Mouse (Mus musculus): ENCODE measurements around the gene Plaur.
"Not testable (repeated sequence)": the region's sequence is repeated elsewhere in the genome, so short reads cannot be mapped to it uniquely, and the experiment has no call there.

The Plaur gene

GRCm38 (mm10) chr7:24480121-24480941, 18.0 kb downstream of the Plaur start:
- DNase-seq = no peak

- no peak for DNase-seq
These were observed 18.7 kb downstream of the Plaur start for GRCm38 (mm10) chr7:24480986-24481473.

GRCm38 (mm10) chr7:24481474-24482207, 19.4 kb downstream of the Plaur start, which contains the start of gene Cadm4:
Gene Cadm4 (plus strand): TSS chr7:24482023.
- peak; percentile 70 to 74 for DNase-seq

- DNase-seq = no peak
These were observed 20.1 kb downstream of the Plaur start for GRCm38 (mm10) chr7:24482208-24483020.

GRCm38 (mm10) chr7:24483291-24483690, 21.0 kb downstream of the Plaur start:
- not testable (repeated sequence) for DNase-seq

GRCm38 (mm10) chr7:24485481-24485880, 23.2 kb downstream of the Plaur start:
- DNase-seq = no peak

- no peak for DNase-seq
These were observed 24.4 kb downstream of the Plaur start for GRCm38 (mm10) chr7:24486654-24487130.

- DNase-seq = no peak
These were observed 25.1 kb downstream of the Plaur start for GRCm38 (mm10) chr7:24487403-24487802.

GRCm38 (mm10) chr7:24488303-24488702, 26.0 kb downstream of the Plaur start:
- no peak for DNase-seq

- peak in 1 of 2 experiments; percentile 31 for DNase-seq
These were observed 37.7 kb downstream of the Plaur start for GRCm38 (mm10) chr7:24499856-24500577.

- peak in 1 of 2 experiments; percentile 21 for DNase-seq
These were observed 38.6 kb downstream of the Plaur start for GRCm38 (mm10) chr7:24500929-24501328.

GRCm38 (mm10) chr7:24501492-24501891, 39.2 kb downstream of the Plaur start:
- peak; percentile 24 to 28 for DNase-seq

- no peak for DNase-seq
These were observed 41.7 kb downstream of the Plaur start for GRCm38 (mm10) chr7:24504004-24504403.

- no peak for DNase-seq
These were observed 42.6 kb downstream of the Plaur start for GRCm38 (mm10) chr7:24504868-24505267.

- DNase-seq = no peak
These were observed 43.3 kb downstream of the Plaur start for GRCm38 (mm10) chr7:24505447-24506064.

- no peak for DNase-seq
These were observed 43.8 kb downstream of the Plaur start for GRCm38 (mm10) chr7:24506065-24506459.

GRCm38 (mm10) chr7:24506476-24506837, 44.2 kb downstream of the Plaur start:
- DNase-seq = peak; percentile 33 to 36

GRCm38 (mm10) chr7:24506838-24507725, 44.8 kb downstream of the Plaur start, which contains the start of gene Zfp428:
Gene Zfp428 (plus strand): TSS chr7:24507006.
- DNase-seq = peak; percentile 81 to 86

GRCm38 (mm10) chr7:24507726-24508114, 45.4 kb downstream of the Plaur start:
- peak in 1 of 2 experiments; percentile 15 for DNase-seq

- no peak for DNase-seq
These were observed 50.1 kb downstream of the Plaur start, which contains the start of gene AC161166.1 for GRCm38 (mm10) chr7:24512355-24512754. Gene AC161166.1 (minus strand): TSS chr7:24512455.

Data from lung, adult 18-20 months (tissue).